Mouse (Mus musculus) heart, postnatal 0 days (tissue): Measurements from ENCODE around the gene Hacd2.

Source experiments
- CTCF ChIP-seq: IDR thresholded peaks from 2 replicates; pipeline ENCODE4 v1.5.1; 2016; ENCODE audit warnings: antibody characterized with exemption, control low read depth, low read depth
- EP300 ChIP-seq: IDR thresholded peaks from 2 replicates; pipeline ENCODE4 v1.6.1; 2016; ENCODE audit warnings: antibody characterized with exemption, low read depth

- no peak for TF ChIP-seq CTCF
- no peak for TF ChIP-seq EP300
These were observed 75.8 kb downstream of the Hacd2 start for GRCm38 (mm10) chr16:35097870-35098530.
